Mouse (Mus musculus) embryonic facial prominence, embryonic 11.5 days (tissue): ENCODE measurements around the gene Zc3hav1. TPM values are rescaled to one million over a fixed set of nuclear protein-coding genes. Genes with fewer than 3 reads are reported as not detected.

Source experiments
- ATAC-seq: fragments of 200-750 bp; cut with Nextera tagmentation; replicated peaks from 2 replicates; pipeline ENCODE4 v1.8.0; 2017; ENCODE audit warnings: low read depth; ENCODE audit not compliant: insufficient number of reproducible peaks, low FRiP score, low TSS enrichment
- DNase-seq: peaks from one replicate; pipeline ENCODE4 v3.0.0-alpha.2; 2015; ENCODE audit warnings: low spot score
- H3K27ac ChIP-seq: fragments of 300-500 bp; sonication (generic); replicated peaks from 2 replicates; pipeline ENCODE4 v1.5.1; 2014; ENCODE audit warnings: mild to moderate bottlenecking, low read depth, low read length, control low read depth
- H3K27me3 ChIP-seq: fragments of 300-500 bp; sonication (generic); 2 replicates; pipeline ENCODE4 v1.6.1; 2014; ENCODE audit warnings: mild to moderate bottlenecking, low read length, moderate library complexity, mixed read lengths; ENCODE audit not compliant: control insufficient read depth, insufficient read depth
- H3K36me3 ChIP-seq: fragments of 300-500 bp; sonication (generic); replicated peaks from 2 replicates; pipeline ENCODE4 v1.6.1; 2014; ENCODE audit warnings: low read depth, mild to moderate bottlenecking, low read length, moderate library complexity, mixed read lengths; ENCODE audit not compliant: control insufficient read depth, insufficient read depth
- H3K4me1 ChIP-seq: fragments of 300-500 bp; sonication (generic); 2 replicates; pipeline ENCODE4 v1.6.1; 2014; ENCODE audit warnings: low read length, mixed read lengths; ENCODE audit not compliant: control insufficient read depth, insufficient read depth
- H3K4me2 ChIP-seq: fragments of 300-500 bp; sonication (generic); 2 replicates; pipeline ENCODE4 v1.6.1; 2014; ENCODE audit warnings: low read depth, mild to moderate bottlenecking, control low read depth, low read length, moderate library complexity
- H3K4me3 ChIP-seq: fragments of 300-500 bp; sonication (generic); 2 replicates; pipeline ENCODE4 v1.5.1; 2014; ENCODE audit warnings: low read depth, low read length, control low read depth
- H3K9ac ChIP-seq: fragments of 300-500 bp; sonication (generic); replicated peaks from 2 replicates; pipeline ENCODE4 v1.6.1; 2014; ENCODE audit warnings: mild to moderate bottlenecking, control low read depth, low read length
- H3K9me3 ChIP-seq: fragments of 300-500 bp; sonication (generic); replicated peaks from 2 replicates; pipeline ENCODE4 v1.6.1; 2016; ENCODE audit warnings: mild to moderate bottlenecking, low read length, inconsistent platforms, mixed read lengths; ENCODE audit not compliant: control insufficient read depth
- WGBS: fragments of 180-500 bp; shearing (Covaris S2); extraction: QIAGEN DNeasy Blood & Tissue Kit; methylation state at CpG from one replicate; pipeline ENCODE4 v1.1.7; 2014; 5-methylcytosine and 5-hydroxymethylcytosine counted together
- polyA plus RNA-seq: library from polyadenylated mRNA; unstranded; fragments of >200 nt; fragmentation: Nextera tagmentation; extraction: Ambion mirVana; gene quantifications from 2 replicates; pipeline ENCODE4 v1.2.1, GENCODE M21; 2014

Zc3hav1 gene
- polyA plus RNA-seq: 1.6 and 1.8 TPM in 2 replicates

DNA sequence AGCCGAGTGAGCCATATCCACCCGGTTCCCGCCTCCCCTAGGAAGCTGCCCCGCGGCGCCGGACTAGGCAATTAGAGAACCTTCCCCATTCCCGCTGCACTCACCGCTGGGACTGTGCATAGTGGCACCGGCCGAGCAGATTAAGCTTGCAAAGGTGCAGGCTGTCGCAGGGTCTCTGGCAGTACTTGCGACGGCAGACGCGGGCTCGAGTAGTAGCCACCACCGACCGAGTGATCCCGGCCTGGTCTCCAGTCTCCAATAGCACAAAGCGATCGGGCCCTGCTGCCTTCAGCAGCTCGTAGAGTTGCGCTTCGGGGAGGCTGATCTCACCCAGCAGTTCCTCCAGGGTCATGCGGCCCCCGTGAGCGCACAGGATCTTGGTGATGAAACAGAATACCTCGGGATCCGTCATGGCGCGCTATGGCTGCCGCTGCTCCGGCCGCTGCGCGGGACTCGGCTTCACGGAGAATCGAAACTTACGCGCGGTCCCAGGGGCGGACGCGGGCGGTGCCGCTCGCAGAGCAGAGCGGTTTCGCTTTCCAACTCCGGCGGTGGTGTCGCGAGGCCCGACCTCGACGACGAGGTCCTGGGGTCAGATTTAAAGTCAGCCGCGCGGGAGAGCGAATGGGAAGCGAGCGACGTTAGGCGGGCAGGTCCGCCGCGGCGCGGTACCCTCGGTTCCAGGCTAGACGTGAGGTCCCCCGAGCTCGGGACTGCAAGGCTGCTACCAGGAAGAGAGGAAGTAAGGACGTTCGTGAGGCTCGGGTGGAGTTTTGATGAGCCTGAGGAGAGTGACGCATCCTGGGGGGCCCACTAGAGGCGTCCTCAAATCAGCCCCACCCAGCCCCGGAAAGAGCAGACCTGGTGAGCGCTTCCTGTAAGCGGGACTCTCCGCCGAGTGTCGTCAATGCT, at the start of gene Zc3hav1:
TSS of gene Zc3hav1 (minus strand) at position 793 of the 912 bp plus-strand sequence.
- Histone ChIP-seq H3K4me1 (no peaks in the 10 kb centered on the region; the same call in 1 of the 2 replicates), H3K36me3 (no peaks in the 10 kb centered on the region), H3K27ac (no peak within 1 kb of the TSS), H3K4me3 (peak within 1 kb of the TSS; percentile 44), H3K9me3 (no peaks in the 10 kb centered on the region), H3K9ac (peak within 1 kb of the TSS; percentile 50), H3K4me2 (peak within 1 kb of the TSS; percentile 66), H3K27me3 (peaks cover 41% of the 10 kb centered on the region)
- WGBS: under 1% methylated on average over 87 of the region's 87 CpGs
- ATAC-seq (peak; percentile 79), DNase-seq (peak; percentile 54)

DNA sequence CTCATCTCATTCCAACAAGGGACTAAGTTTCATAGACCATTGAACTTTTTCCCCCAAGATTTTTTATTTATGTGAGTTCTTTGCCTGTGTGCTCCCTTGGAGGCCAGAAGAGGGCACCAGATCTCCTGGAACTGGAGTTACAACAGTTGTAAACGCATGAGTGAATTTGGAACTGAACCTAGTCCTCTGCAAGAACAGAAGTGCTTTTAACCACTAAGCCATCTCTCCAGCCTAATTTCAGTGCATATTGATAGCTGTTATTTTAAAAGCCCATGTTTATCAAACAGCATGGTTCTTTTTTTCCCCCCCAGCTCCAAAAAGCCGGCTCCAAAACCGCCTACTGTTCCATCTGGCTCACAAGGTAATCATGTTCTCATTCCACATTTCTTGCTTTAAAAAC, 35.3 kb upstream of the Zc3hav1 start:
- H3K36me3 ChIP-seq: no peaks in the 10 kb centered on the region

DNA sequence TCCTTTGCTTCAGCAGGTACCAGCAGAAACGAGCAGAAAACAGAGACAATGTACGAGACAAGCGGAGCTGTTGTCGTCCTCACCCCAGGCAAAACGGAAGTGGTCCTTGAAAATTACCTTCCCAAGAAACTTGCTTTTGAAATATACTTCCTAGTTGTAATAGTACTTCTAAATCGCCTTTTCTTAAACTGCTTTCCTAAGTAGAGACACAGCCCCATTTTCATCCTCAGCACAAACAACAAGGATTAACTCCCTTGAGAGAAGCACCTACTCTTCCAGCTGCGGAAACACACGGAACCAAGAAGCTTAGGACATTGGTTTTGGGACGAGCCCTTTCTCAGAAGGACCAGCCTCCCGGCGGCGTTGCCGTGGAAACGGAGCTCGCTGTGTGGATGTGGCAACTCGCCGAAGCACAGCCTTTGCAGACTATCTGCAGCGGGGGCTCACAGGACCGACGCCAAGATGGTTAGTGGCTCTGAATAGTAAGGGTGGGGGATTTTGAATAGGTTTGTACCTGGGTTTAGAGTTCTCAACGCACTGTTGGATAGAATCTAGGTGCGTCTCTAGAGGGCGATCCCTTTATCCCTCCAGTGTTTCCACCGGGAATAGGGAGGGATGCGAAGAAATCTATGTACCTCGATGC, 26.8 kb upstream of the Zc3hav1 start, which contains the start of gene Ttc26:
TSS of gene Ttc26 (plus strand) at position 341 of the 643 bp plus-strand sequence.
- no peaks in the 10 kb centered on the region for H3K27me3 ChIP-seq
- under 1% methylated on average over 26 of the region's 26 CpGs for WGBS
- H3K27ac ChIP-seq: peak within 1 kb of the TSS; percentile 28; the same call in 1 of the 2 replicates
- H3K9ac ChIP-seq: peak within 1 kb of the TSS; percentile 68
- no peaks in the 10 kb centered on the region for H3K4me1 ChIP-seq
- H3K4me3 ChIP-seq: peak within 1 kb of the TSS; percentile 63
- H3K36me3 ChIP-seq: no peaks in the 10 kb centered on the region
- ATAC-seq (0 out of 2 replicates have a peak, but pooled peaks have one; percentile 72), DNase-seq (peak; percentile 93)
- H3K4me2 ChIP-seq: peak within 1 kb of the TSS; percentile 68
- no peaks in the 10 kb centered on the region for H3K9me3 ChIP-seq

More for the DNA sequence above, 35.3 kb upstream of the Zc3hav1 start:
- Histone ChIP-seq H3K27me3 (no peaks in the 10 kb centered on the region), H3K4me2 (no peak overlapping the region), H3K4me1 (no peaks in the 10 kb centered on the region), H3K4me3 (no peak overlapping the region), H3K27ac (no peak overlapping the region), H3K9ac (no peak overlapping the region), H3K9me3 (no peaks in the 10 kb centered on the region)
- no peak for ATAC-seq
- DNase-seq: peak; percentile 49
- 82% methylated on average over 3 of the region's 3 CpGs for WGBS

DNA sequence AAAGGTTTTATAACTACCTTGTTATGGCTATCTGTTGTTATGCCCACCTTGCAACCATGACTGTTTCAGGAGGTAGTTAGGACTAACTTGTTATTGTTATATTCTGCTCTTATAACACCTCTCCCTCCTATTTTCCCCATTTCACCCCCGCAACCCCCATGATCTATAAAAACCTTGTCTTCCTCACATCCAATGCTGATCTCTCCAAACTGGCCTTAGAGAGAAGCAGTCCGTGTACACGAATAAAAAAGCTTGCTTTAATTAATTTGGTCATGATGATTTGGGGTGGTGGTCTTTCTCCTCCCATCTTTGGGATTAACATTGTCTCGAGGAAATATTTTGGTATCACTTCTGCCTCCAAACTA, 26.3 kb upstream of the Zc3hav1 start:
- Histone ChIP-seq H3K9me3 (no peaks in the 10 kb centered on the region), H3K27me3 (no peaks in the 10 kb centered on the region), H3K36me3 (no peaks in the 10 kb centered on the region), H3K4me3 (peak overlapping the region; percentile 63), H3K27ac (no peak overlapping the region), H3K4me1 (no peaks in the 10 kb centered on the region), H3K9ac (peak overlapping the region; percentile 68), H3K4me2 (peak overlapping the region; percentile 68)
- no peak for DNase-seq
- no peak for ATAC-seq
- WGBS: 3% methylated on average over 4 of the region's 4 CpGs

DNA sequence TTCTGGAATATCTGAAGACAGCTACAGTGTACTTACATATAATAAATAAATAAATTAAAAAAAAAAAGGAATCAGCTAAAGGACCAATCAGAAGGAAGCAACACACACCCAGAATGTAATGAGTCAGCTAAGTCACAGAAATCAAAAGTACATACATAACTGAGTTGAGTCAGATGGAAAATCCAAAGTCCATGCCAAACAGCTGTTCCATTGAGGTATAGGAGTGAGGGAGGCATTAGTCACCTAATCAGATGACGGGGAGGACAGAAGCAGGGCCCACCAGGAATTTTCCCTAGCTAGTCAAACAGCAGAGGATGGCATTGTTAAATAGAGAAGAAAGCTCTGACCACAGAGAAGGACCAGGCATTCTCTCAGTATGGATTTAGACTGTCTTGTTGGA, 19.9 kb upstream of the Zc3hav1 start:
- DNase-seq (no peak), ATAC-seq (no peak)
- Histone ChIP-seq H3K4me1 (no peaks in the 10 kb centered on the region), H3K36me3 (no peaks in the 10 kb centered on the region), H3K27me3 (no peaks in the 10 kb centered on the region), H3K27ac (no peak overlapping the region), H3K9me3 (no peaks in the 10 kb centered on the region; the same call in 1 of the 2 replicates), H3K4me2 (no peak overlapping the region), H3K4me3 (no peak overlapping the region), H3K9ac (no peak overlapping the region)
- 81% methylated on average over 1 of the region's 1 CpGs for WGBS

DNA sequence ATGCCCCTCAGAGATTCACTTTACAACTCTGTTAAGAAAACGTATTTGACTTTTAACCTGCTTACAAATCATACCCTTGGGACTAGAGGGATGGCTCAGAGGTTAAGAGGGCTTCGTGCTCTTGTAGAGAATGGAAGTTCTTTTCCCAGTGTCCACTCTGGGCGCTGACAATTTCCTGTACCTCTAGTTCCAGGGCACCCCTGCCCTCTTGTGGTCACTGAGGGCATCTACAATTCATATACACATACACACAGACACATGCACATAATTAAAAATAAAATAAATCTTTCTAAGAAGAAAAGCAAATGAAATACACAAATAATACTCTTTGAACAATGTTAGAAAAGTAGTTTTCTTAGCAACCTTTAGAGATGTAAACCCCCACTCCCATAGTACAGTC, 15.5 kb upstream of the Zc3hav1 start:
- Histone ChIP-seq H3K4me3 (no peak overlapping the region), H3K9ac (no peak overlapping the region), H3K9me3 (no peaks in the 10 kb centered on the region; the same call in 1 of the 2 replicates), H3K4me1 (no peaks in the 10 kb centered on the region), H3K27me3 (no peaks in the 10 kb centered on the region), H3K4me2 (no peak overlapping the region), H3K27ac (no peak overlapping the region), H3K36me3 (no peaks in the 10 kb centered on the region)
- no peak for ATAC-seq
- no peak for DNase-seq
- WGBS: 74% methylated on average over 3 of the region's 3 CpGs

DNA sequence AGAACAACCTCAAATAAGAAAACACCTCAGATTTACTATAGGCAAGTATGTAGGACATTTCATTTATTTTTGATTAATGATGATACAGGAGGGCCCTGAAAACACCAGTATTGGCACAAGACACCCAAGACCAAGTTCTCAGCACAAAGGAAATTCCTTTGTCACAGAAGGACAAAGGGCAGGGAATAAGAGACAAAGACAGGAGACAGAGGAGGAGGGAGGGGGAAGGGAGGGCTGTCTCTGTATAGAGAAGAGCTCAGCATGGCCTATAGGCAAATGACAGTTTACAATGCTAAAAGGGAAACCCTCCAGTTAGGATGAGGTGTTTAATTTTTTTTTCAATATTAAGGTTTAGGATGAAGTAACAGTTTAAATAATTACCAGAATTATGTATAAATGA, 9.7 kb upstream of the Zc3hav1 start:
- no peaks in the 10 kb centered on the region for H3K9me3 ChIP-seq
- ATAC-seq (no peak), DNase-seq (no peak)
- H3K4me3 ChIP-seq: no peak overlapping the region
- no peak overlapping the region for H3K27ac ChIP-seq
- H3K27me3 ChIP-seq: no peaks in the 10 kb centered on the region
- H3K9ac ChIP-seq: no peak overlapping the region
- H3K4me2 ChIP-seq: no peak overlapping the region
- H3K36me3 ChIP-seq: no peaks in the 10 kb centered on the region
- H3K4me1 ChIP-seq: no peaks in the 10 kb centered on the region; the same call in 1 of the 2 replicates

DNA sequence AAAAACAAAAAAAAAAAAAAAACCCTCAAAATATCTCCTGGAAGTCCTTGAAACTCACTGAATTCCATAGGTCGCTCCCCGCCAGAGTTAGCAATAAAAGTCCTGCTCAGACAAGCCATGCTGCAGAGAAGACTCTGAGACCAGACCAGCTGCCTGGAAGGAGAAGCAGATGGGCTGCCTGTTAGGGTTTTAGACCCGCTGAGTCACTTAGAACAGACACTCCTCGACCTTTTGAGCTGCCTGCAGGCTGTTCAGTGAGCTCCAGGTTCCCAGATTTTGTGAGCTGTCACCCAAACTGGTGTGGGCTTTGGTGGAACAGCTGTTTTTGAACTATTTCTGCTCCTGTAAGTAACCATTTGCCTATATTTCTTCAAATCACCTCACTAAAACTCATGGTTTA, 9.0 kb upstream of the Zc3hav1 start:
- H3K9me3 ChIP-seq: no peaks in the 10 kb centered on the region
- 65% methylated on average over 4 of the region's 4 CpGs for WGBS
- H3K36me3 ChIP-seq: no peaks in the 10 kb centered on the region
- ATAC-seq: no peak
- H3K4me3 ChIP-seq: no peak overlapping the region
- DNase-seq: no peak
- no peak overlapping the region for H3K4me2 ChIP-seq
- no peaks in the 10 kb centered on the region for H3K27me3 ChIP-seq
- H3K27ac ChIP-seq: no peak overlapping the region
- no peak overlapping the region for H3K9ac ChIP-seq
- H3K4me1 ChIP-seq: no peaks in the 10 kb centered on the region; the same call in 1 of the 2 replicates
